Mouse (Mus musculus): Measurements from ENCODE around the gene Thap8. TPM values are rescaled to one million over a fixed set of nuclear protein-coding genes. Genes with fewer than 3 reads are reported as not detected.

The Thap8 gene
- not detected for polyA plus RNA-seq (2015; fragmentation: Illumina TruSeq; extraction: RNeasy Lipid Tissue Mini Kit (QIAGEN cat#74804); ENCODE audit: low read depth, low replicate concordance)

GRCm38 (mm10) chr7:30279951-30280669 is at the start of gene Thap8, which contains the start of gene Wdr62:
Gene Thap8, plus strand, starts transcription at chr7:30280094.
Gene Wdr62, minus strand, starts transcription at chr7:30280419.

GRCm38 (mm10) chr7:30231669-30232454 is 48.0 kb upstream of the Thap8 start, which contains the start of the genes Polr2i and Tbcb:
Gene Polr2i, plus strand, starts transcription at chr7:30231948.
Gene Tbcb, minus strand, starts transcription at chr7:30232272.

GRCm38 (mm10) chr7:30235625-30236024 is 44.3 kb upstream of the Thap8 start, which contains the start of gene Ovol3:
Gene Ovol3, minus strand, starts transcription at chr7:30235725.

GRCm38 (mm10) chr7:30291215-30292131 is 11.6 kb downstream of the Thap8 start, which contains the start of gene Clip3:
Gene Clip3, plus strand, starts transcription at chr7:30291728.

GRCm38 (mm10) chr7:30308076-30309005 is 28.4 kb downstream of the Thap8 start, which contains the start of gene Alkbh6:
Gene Alkbh6, plus strand, starts transcription at chr7:30308717.

GRCm38 (mm10) chr7:30314721-30315155 is 34.8 kb downstream of the Thap8 start, which contains the start of gene Syne4:
Gene Syne4, plus strand, starts transcription at chr7:30314807.

GRCm38 (mm10) chr7:30321539-30322284 is 41.8 kb downstream of the Thap8 start, which contains the start of gene E130208F15Rik:
Gene E130208F15Rik, plus strand, starts transcription at chr7:30321740.

GRCm38 (mm10) chr7:30323795-30324194 is 43.9 kb downstream of the Thap8 start, which contains the start of gene Sdhaf1:
Gene Sdhaf1, minus strand, starts transcription at chr7:30323895.

Other genes with a start within 250 kb of the Thap8 start
- gene Zfp14, start 228.7 kb upstream of the Thap8 start, polyA plus RNA-seq (2015; fragmentation: Illumina TruSeq; extraction: RNeasy Lipid Tissue Mini Kit (QIAGEN cat#74804); ENCODE audit: low read depth, low replicate concordance) = 16.0 TPM
- gene Zfp82, start 207.2 kb upstream of the Thap8 start, polyA plus RNA-seq (2015; fragmentation: Illumina TruSeq; extraction: RNeasy Lipid Tissue Mini Kit (QIAGEN cat#74804); ENCODE audit: low read depth, low replicate concordance) = 5.0 TPM
- gene Gm26920, start 189.7 kb upstream of the Thap8 start, polyA plus RNA-seq (2015; fragmentation: Illumina TruSeq; extraction: RNeasy Lipid Tissue Mini Kit (QIAGEN cat#74804); ENCODE audit: low read depth, low replicate concordance) = 0.83 TPM
- 7.6 TPM for gene Zfp566, start 189.6 kb upstream of the Thap8 start, polyA plus RNA-seq (2015; fragmentation: Illumina TruSeq; extraction: RNeasy Lipid Tissue Mini Kit (QIAGEN cat#74804); ENCODE audit: low read depth, low replicate concordance)
- gene Zfp260, start 185.3 kb upstream of the Thap8 start, polyA plus RNA-seq (2015; fragmentation: Illumina TruSeq; extraction: RNeasy Lipid Tissue Mini Kit (QIAGEN cat#74804); ENCODE audit: low read depth, low replicate concordance) = 67.4 TPM
- 13.2 TPM for gene Zfp382, start 158.2 kb upstream of the Thap8 start, polyA plus RNA-seq (2015; fragmentation: Illumina TruSeq; extraction: RNeasy Lipid Tissue Mini Kit (QIAGEN cat#74804); ENCODE audit: low read depth, low replicate concordance)
- gene Zfp146, start 110.3 kb upstream of the Thap8 start, polyA plus RNA-seq (2015; fragmentation: Illumina TruSeq; extraction: RNeasy Lipid Tissue Mini Kit (QIAGEN cat#74804); ENCODE audit: low read depth, low replicate concordance) = 38.1 TPM
- gene Cox7a1, start 96.0 kb upstream of the Thap8 start, polyA plus RNA-seq (2015; fragmentation: Illumina TruSeq; extraction: RNeasy Lipid Tissue Mini Kit (QIAGEN cat#74804); ENCODE audit: low read depth, low replicate concordance) = 10.0 TPM
- 226 TPM for gene Capns1, start 81.3 kb upstream of the Thap8 start, polyA plus RNA-seq (2015; fragmentation: Illumina TruSeq; extraction: RNeasy Lipid Tissue Mini Kit (QIAGEN cat#74804); ENCODE audit: low read depth, low replicate concordance)
- 79.0 TPM for gene Polr2i, start 48.1 kb upstream of the Thap8 start, polyA plus RNA-seq (2015; fragmentation: Illumina TruSeq; extraction: RNeasy Lipid Tissue Mini Kit (QIAGEN cat#74804); ENCODE audit: low read depth, low replicate concordance)
- 168 TPM for gene Tbcb, start 47.8 kb upstream of the Thap8 start, polyA plus RNA-seq (2015; fragmentation: Illumina TruSeq; extraction: RNeasy Lipid Tissue Mini Kit (QIAGEN cat#74804); ENCODE audit: low read depth, low replicate concordance)
- gene Ovol3, start 44.4 kb upstream of the Thap8 start, polyA plus RNA-seq (2015; fragmentation: Illumina TruSeq; extraction: RNeasy Lipid Tissue Mini Kit (QIAGEN cat#74804); ENCODE audit: low read depth, low replicate concordance) = not detected
- 1.8 TPM for gene Wdr62, start 325 bp downstream of the Thap8 start, polyA plus RNA-seq (2015; fragmentation: Illumina TruSeq; extraction: RNeasy Lipid Tissue Mini Kit (QIAGEN cat#74804); ENCODE audit: low read depth, low replicate concordance)
- 504 TPM for gene Clip3, start 11.6 kb downstream of the Thap8 start, polyA plus RNA-seq (2015; fragmentation: Illumina TruSeq; extraction: RNeasy Lipid Tissue Mini Kit (QIAGEN cat#74804); ENCODE audit: low read depth, low replicate concordance)
- gene Alkbh6, start 28.6 kb downstream of the Thap8 start, polyA plus RNA-seq (2015; fragmentation: Illumina TruSeq; extraction: RNeasy Lipid Tissue Mini Kit (QIAGEN cat#74804); ENCODE audit: low read depth, low replicate concordance) = 87.8 TPM
- gene Syne4, start 34.7 kb downstream of the Thap8 start, polyA plus RNA-seq (2015; fragmentation: Illumina TruSeq; extraction: RNeasy Lipid Tissue Mini Kit (QIAGEN cat#74804); ENCODE audit: low read depth, low replicate concordance) = 9.7 TPM
- gene E130208F15Rik, start 41.6 kb downstream of the Thap8 start, polyA plus RNA-seq (2015; fragmentation: Illumina TruSeq; extraction: RNeasy Lipid Tissue Mini Kit (QIAGEN cat#74804); ENCODE audit: low read depth, low replicate concordance) = 0.43 TPM
- gene Sdhaf1, start 43.8 kb downstream of the Thap8 start, polyA plus RNA-seq (2015; fragmentation: Illumina TruSeq; extraction: RNeasy Lipid Tissue Mini Kit (QIAGEN cat#74804); ENCODE audit: low read depth, low replicate concordance) = 11.2 TPM
- 13.9 TPM for gene Lrfn3, start 82.7 kb downstream of the Thap8 start, polyA plus RNA-seq (2015; fragmentation: Illumina TruSeq; extraction: RNeasy Lipid Tissue Mini Kit (QIAGEN cat#74804); ENCODE audit: low read depth, low replicate concordance)
- gene Tyrobp, start 133.7 kb downstream of the Thap8 start, polyA plus RNA-seq (2015; fragmentation: Illumina TruSeq; extraction: RNeasy Lipid Tissue Mini Kit (QIAGEN cat#74804); ENCODE audit: low read depth, low replicate concordance) = 90.8 TPM
- gene Hcst, start 139.8 kb downstream of the Thap8 start, polyA plus RNA-seq (2015; fragmentation: Illumina TruSeq; extraction: RNeasy Lipid Tissue Mini Kit (QIAGEN cat#74804); ENCODE audit: low read depth, low replicate concordance) = 1.6 TPM
- gene Nfkbid, start 141.6 kb downstream of the Thap8 start, polyA plus RNA-seq (2015; fragmentation: Illumina TruSeq; extraction: RNeasy Lipid Tissue Mini Kit (QIAGEN cat#74804); ENCODE audit: low read depth, low replicate concordance) = 2.7 TPM
- gene Aplp1, start 165.4 kb downstream of the Thap8 start, polyA plus RNA-seq (2015; fragmentation: Illumina TruSeq; extraction: RNeasy Lipid Tissue Mini Kit (QIAGEN cat#74804); ENCODE audit: low read depth, low replicate concordance) = 972 TPM
- 9.7 TPM for gene Kirrel2, start 177.6 kb downstream of the Thap8 start, polyA plus RNA-seq (2015; fragmentation: Illumina TruSeq; extraction: RNeasy Lipid Tissue Mini Kit (QIAGEN cat#74804); ENCODE audit: low read depth, low replicate concordance)
- gene Nphs1, start 178.2 kb downstream of the Thap8 start, polyA plus RNA-seq (2015; fragmentation: Illumina TruSeq; extraction: RNeasy Lipid Tissue Mini Kit (QIAGEN cat#74804); ENCODE audit: low read depth, low replicate concordance) = 1.9 TPM
- not detected for gene Prodh2, start 213.5 kb downstream of the Thap8 start, polyA plus RNA-seq (2015; fragmentation: Illumina TruSeq; extraction: RNeasy Lipid Tissue Mini Kit (QIAGEN cat#74804); ENCODE audit: low read depth, low replicate concordance)